Mouse (Mus musculus) heart, embryonic 16.5 days (tissue): ENCODE data around the gene Nr2e1. TPM values are rescaled to one million over a fixed set of nuclear protein-coding genes. Genes with fewer than 3 reads are reported as not detected.

Experiments
- ATAC-seq: fragments of 200-750 bp; cut with Nextera tagmentation; replicated peaks from 2 replicates; pipeline ENCODE4 v1.8.0; 2017; ENCODE audit warnings: moderate number of reproducible peaks; ENCODE audit not compliant: insufficient read depth, low FRiP score; ENCODE audit errors: extremely low read depth
- H3K27ac ChIP-seq: fragments of 300-500 bp; sonication (generic); 2 replicates; pipeline ENCODE4 v1.5.1; 2014; ENCODE audit warnings: mild to moderate bottlenecking, low read length, control low read depth, moderate library complexity
- H3K27me3 ChIP-seq: fragments of 300-500 bp; sonication (generic); 2 replicates; pipeline ENCODE4 v1.6.1; 2014; ENCODE audit warnings: low read length, mixed read lengths; ENCODE audit not compliant: control insufficient read depth, insufficient read depth
- H3K36me3 ChIP-seq: fragments of 300-500 bp; sonication (generic); 2 replicates; pipeline ENCODE4 v1.6.1; 2014; ENCODE audit not compliant: control insufficient read depth, insufficient read depth
- H3K4me1 ChIP-seq: fragments of 300-500 bp; sonication (generic); 2 replicates; pipeline ENCODE4 v1.6.1; 2014; ENCODE audit warnings: low read length, mixed read lengths; ENCODE audit not compliant: control insufficient read depth, insufficient read depth
- H3K4me2 ChIP-seq: fragments of 300-500 bp; sonication (generic); 2 replicates; pipeline ENCODE4 v1.6.1; 2014; ENCODE audit warnings: low read depth, mild to moderate bottlenecking, control low read depth, low read length
- H3K4me3 ChIP-seq: fragments of 300-500 bp; sonication (generic); 2 replicates; pipeline ENCODE4 v1.5.1; 2014; ENCODE audit warnings: mild to moderate bottlenecking, control low read depth, low read length
- H3K9ac ChIP-seq: fragments of 300-500 bp; sonication (generic); 2 replicates; pipeline ENCODE4 v1.6.1; 2014; ENCODE audit warnings: low read length, control low read depth
- H3K9me3 ChIP-seq: fragments of 300-500 bp; sonication (generic); replicated peaks from 2 replicates; pipeline ENCODE4 v1.6.1; 2016; ENCODE audit warnings: low read length; ENCODE audit not compliant: control insufficient read depth
- WGBS: fragments of 180-500 bp; shearing (Covaris S2); extraction: QIAGEN DNeasy Blood & Tissue Kit; methylation state at CpG from one replicate; pipeline ENCODE4 v1.1.7; 2014; 5-methylcytosine and 5-hydroxymethylcytosine counted together
- polyA plus RNA-seq: library from polyadenylated mRNA; unstranded; fragments of >200 nt; fragmentation: Nextera tagmentation; extraction: Ambion mirVana; gene quantifications from 2 replicates; pipeline ENCODE4 v1.2.1, GENCODE M21; 2015

The Nr2e1 gene
- polyA plus RNA-seq, 1 experiment from 2014 or later: not detected

GRCm38 (mm10) chr10:42590261-42591184, 7.1 kb upstream of the Nr2e1 start:
- H3K4me3 ChIP-seq: no peak overlapping the region
- no peaks in the 10 kb centered on the region for H3K36me3 ChIP-seq
- no peak overlapping the region for H3K27ac ChIP-seq
- no peak overlapping the region for H3K4me2 ChIP-seq
- 4% methylated on average over 19 of the region's 19 CpGs for WGBS
- H3K9ac ChIP-seq: no peak overlapping the region
- no peaks in the 10 kb centered on the region for H3K9me3 ChIP-seq
- peaks cover 96% of the 10 kb centered on the region for H3K27me3 ChIP-seq
- no peak for ATAC-seq
- H3K4me1 ChIP-seq: peaks cover 11% of the 10 kb centered on the region

- Histone ChIP-seq H3K4me2 (no peak overlapping the region), H3K9me3 (no peaks in the 10 kb centered on the region), H3K9ac (no peak overlapping the region), H3K27ac (no peak overlapping the region), H3K36me3 (no peaks in the 10 kb centered on the region), H3K27me3 (peaks cover 97% of the 10 kb centered on the region), H3K4me3 (no peak overlapping the region), H3K4me1 (peaks cover 11% of the 10 kb centered on the region)
- ATAC-seq: no peak
- WGBS: 6% methylated on average over 5 of the region's 5 CpGs
Observed at GRCm38 (mm10) chr10:42589505-42589904, 6.1 kb upstream of the Nr2e1 start.

DNA sequence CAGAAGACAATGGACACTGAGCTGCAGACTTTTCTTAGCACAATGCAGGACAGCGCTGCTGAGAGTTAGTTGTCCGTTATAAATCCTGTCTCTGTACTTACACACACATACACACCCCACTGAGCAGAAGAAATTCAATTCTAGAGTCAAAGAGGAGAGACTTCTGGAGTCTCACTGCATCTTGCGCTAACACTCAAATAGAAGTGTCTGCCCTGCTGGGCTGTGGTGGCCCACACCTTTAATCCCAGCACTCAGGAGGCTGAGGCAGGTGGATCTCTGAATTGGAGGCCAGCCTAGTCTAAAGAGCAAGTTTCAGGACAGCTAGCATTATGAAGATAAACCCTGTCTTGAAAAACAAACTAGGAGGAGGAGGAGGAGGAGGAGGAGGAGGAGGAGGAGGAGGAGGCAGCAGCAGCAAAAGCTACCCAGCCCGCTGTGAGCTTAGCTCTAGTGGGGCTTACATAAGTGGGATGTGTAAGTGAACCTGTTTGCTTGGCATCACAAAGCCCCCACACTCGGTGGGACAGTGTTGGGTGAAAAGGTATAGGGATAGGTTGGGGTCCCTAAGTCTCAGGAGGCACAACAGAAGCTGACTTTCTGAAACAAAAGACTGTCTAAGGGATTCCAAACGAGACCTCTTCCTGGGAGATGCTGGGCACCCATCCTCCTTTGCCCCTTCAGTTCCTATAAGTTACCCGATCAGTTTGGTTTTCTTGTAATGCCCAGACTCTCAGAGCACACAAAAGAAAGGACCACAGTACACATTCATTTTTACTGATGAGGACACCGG, 4.7 kb upstream of the Nr2e1 start:
- Histone ChIP-seq H3K4me3 (no peak overlapping the region), H3K9ac (no peak overlapping the region), H3K9me3 (no peaks in the 10 kb centered on the region), H3K4me2 (no peak overlapping the region), H3K4me1 (peaks cover 21% of the 10 kb centered on the region), H3K27ac (no peak overlapping the region), H3K36me3 (no peaks in the 10 kb centered on the region), H3K27me3 (peaks cover 95% of the 10 kb centered on the region)
- no peak for ATAC-seq
- WGBS: 7% methylated on average over 8 of the region's 8 CpGs

DNA sequence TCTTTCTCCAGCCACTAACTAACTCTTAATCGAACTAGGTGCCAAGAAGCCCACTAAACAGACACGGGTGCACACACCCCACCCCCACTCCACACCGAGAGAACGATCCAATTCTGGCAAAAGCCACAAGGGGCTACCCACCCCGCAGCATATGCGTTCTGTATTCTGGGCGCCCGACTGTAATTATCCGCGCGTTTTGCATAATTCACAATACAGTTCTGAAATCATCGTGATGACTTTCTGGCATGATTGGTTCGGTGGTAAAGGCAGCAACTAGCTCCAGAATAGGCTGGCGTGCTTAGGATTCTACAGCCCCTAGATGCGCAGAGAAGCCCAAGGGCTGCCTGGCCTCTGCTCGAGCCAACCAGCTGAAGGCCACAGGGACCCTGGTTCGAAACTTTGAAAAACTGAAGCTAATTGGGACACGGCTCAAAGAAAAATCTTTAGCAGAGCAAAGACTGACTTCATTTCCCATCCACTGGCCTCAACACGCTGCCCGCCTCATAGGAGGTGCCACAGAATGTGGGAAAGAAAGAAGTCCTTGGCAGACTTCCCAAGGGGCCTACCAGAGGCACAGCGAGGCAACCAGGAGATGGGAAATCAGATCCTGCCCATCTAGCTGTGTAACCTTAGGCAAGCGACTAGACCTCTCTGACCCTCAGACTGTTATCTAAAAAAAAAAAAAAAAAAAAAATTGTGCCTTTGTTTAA, 2.3 kb upstream of the Nr2e1 start:
- no peak for ATAC-seq

DNA sequence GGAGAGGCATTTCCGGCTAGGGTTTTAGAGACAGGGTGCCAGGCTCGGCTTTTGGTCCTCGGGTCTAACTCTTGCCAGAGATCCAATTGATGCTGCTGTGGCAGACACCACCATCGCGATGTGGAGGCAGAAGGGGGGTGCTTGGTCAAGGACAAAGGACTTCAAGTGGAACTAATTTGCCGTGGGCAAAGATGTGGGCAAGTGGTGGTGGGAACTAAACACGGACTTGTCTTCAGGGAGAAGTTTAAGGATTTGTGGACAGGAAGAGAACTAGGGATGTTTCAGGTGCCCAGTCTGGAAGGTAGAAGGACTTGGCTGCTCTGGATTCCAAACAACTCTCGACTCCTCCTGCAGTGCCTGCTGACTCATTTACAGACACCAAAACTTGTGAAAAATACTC, 1.7 kb upstream of the Nr2e1 start:
- no peak for ATAC-seq
- 2% methylated on average over 8 of the region's 8 CpGs for WGBS

More for the DNA sequence above, 2.3 kb upstream of the Nr2e1 start:
- H3K27ac ChIP-seq: no peak overlapping the region
- peaks cover 90% of the 10 kb centered on the region for H3K27me3 ChIP-seq
- peaks cover 13% of the 10 kb centered on the region; the same call in 1 of the 2 replicates for H3K4me1 ChIP-seq
- WGBS: 7% methylated on average over 22 of the region's 22 CpGs
- no peaks in the 10 kb centered on the region for H3K9me3 ChIP-seq
- H3K4me3 ChIP-seq: no peak overlapping the region
- no peaks in the 10 kb centered on the region for H3K36me3 ChIP-seq
- no peak overlapping the region for H3K9ac ChIP-seq
- H3K4me2 ChIP-seq: no peak overlapping the region

DNA sequence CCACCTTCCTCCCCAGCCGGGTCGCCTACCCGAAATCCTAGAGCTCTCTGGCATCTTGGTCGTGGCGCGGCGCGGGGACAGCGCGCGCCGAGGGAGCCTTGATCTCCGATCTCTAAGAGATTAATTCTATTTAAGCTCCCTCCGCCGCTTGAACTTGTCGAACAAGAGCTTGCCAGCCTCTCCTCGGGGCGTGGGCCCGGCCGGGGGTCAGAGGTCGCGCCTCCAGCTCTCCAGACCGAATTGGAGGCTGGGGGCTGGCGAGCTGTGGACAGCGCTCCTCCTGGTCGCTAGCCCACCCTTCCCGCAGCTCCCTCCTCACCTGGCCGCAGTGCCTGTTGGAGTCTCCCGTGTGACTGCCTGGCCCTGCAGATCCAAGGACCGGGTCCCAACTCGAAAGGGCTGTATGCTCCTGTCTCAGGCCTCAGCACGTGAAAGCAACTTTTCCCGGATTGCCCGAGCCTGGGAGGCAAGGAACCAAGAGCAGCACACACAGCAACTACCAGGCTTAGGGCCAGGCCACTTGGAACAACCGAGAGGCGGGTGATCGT, 1.1 kb upstream of the Nr2e1 start:
- no peak overlapping the region for H3K9ac ChIP-seq
- peaks cover 16% of the 10 kb centered on the region; the same call in 1 of the 2 replicates for H3K4me1 ChIP-seq
- H3K36me3 ChIP-seq: no peaks in the 10 kb centered on the region
- H3K9me3 ChIP-seq: no peaks in the 10 kb centered on the region
- peaks cover 89% of the 10 kb centered on the region for H3K27me3 ChIP-seq
- H3K27ac ChIP-seq: no peak overlapping the region
- peak overlapping the region; percentile 36 for H3K4me3 ChIP-seq
- 2% methylated on average over 37 of the region's 37 CpGs for WGBS
- H3K4me2 ChIP-seq: peak overlapping the region; percentile 41
- no peak for ATAC-seq

More for the DNA sequence above, 1.7 kb upstream of the Nr2e1 start:
- Histone ChIP-seq H3K27ac (no peak overlapping the region), H3K4me3 (no peak overlapping the region), H3K4me1 (peaks cover 13% of the 10 kb centered on the region; the same call in 1 of the 2 replicates), H3K9ac (no peak overlapping the region), H3K36me3 (no peaks in the 10 kb centered on the region), H3K9me3 (no peaks in the 10 kb centered on the region), H3K27me3 (peaks cover 89% of the 10 kb centered on the region), H3K4me2 (no peak overlapping the region)

GRCm38 (mm10) chr10:42583902-42584435, 537 bp upstream of the Nr2e1 start:
- under 1% methylated on average over 31 of the region's 32 CpGs for WGBS
- Histone ChIP-seq H3K27me3 (peaks cover 86% of the 10 kb centered on the region), H3K4me2 (peak overlapping the region; percentile 41), H3K36me3 (no peaks in the 10 kb centered on the region), H3K9ac (no peak overlapping the region), H3K4me1 (peaks cover 19% of the 10 kb centered on the region; the same call in 1 of the 2 replicates), H3K4me3 (peak overlapping the region; percentile 36), H3K9me3 (no peaks in the 10 kb centered on the region), H3K27ac (no peak overlapping the region)
- ATAC-seq: no peak

- no peaks in the 10 kb centered on the region for H3K9me3 ChIP-seq
- peaks cover 82% of the 10 kb centered on the region for H3K27me3 ChIP-seq
- H3K4me1 ChIP-seq: peaks cover 19% of the 10 kb centered on the region; the same call in 1 of the 2 replicates
- peak overlapping the region; percentile 14; the same call in 1 of the 2 replicates for H3K4me3 ChIP-seq
- H3K9ac ChIP-seq: no peak overlapping the region
- H3K36me3 ChIP-seq: no peaks in the 10 kb centered on the region
- WGBS: under 1% methylated on average over 44 of the region's 44 CpGs
- H3K27ac ChIP-seq: no peak overlapping the region
- ATAC-seq: no peak
- H3K4me2 ChIP-seq: peak overlapping the region; percentile 14; the same call in 1 of the 2 replicates
Observed at GRCm38 (mm10) chr10:42582566-42583110, 794 bp downstream of the Nr2e1 start.
